Mouse (Mus musculus): Measurements from ENCODE around the gene Ten1. TPM values are rescaled to one million over a fixed set of nuclear protein-coding genes. Genes with fewer than 3 reads are reported as not detected.

Gene Ten1
- polyA plus RNA-seq, 1 experiment from 2014 or later = 55.6 TPM

DNA sequence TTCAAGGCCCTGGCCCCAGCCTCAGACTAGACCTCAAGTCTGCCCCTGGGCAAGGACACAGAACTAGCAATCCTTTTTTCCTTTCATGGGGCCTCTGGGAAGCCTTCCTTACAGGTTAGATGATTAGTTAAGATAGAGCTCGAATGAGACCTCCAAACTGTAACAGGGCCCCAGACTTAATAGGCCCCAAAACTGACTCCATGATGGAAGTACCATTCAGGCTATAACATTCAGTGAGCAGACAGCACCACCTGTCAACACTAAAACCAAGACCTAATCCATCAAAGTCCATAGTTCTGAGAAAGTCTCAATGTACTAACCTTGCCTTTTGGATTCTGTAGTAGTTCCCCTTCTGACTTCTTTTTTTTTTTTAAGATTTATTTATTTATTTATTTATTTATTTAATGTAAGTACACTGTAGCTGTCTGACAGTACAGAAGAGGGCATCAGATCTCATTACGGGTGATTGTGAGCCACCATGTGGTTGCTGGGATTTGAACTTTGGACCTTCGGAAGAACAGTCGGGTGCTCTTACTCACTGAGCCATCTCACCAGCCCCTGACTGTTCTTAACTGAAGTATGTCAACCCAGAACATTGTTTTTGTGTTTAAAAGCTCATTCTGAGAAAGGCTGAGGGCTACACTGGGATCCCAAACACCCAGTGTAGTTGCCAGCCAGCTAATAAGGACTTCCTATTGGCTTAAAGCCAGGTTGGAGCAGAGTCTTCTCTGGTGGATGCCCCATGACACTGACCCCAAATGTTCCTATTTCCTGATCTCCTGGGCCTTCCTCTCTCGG lies 28.5 kb upstream of the Ten1 start:
- H3K4me2 ChIP-seq = no peak overlapping the region
- H3K9me3 ChIP-seq (ENCODE audit: control insufficient read depth, low read length) = no peaks in the 10 kb centered on the region
- H3K36me3 ChIP-seq (ENCODE audit: control insufficient read depth, insufficient read depth, low read length) = peaks cover 4% of the 10 kb centered on the region; the same call in 1 of the 2 replicates
- no peak overlapping the region for H3K9ac ChIP-seq (ENCODE audit: low read length)
- ATAC-seq (ENCODE audit: low FRiP score) (no peak), DNase-seq (ENCODE audit: low spot score, missing footprints) (peak; percentile 81)
- peaks cover 12% of the 10 kb centered on the region; the same call in 1 of the 2 replicates for H3K4me1 ChIP-seq (ENCODE audit: control insufficient read depth, insufficient read depth, low read length)
- no peaks in the 10 kb centered on the region for H3K27me3 ChIP-seq (ENCODE audit: control insufficient read depth, insufficient read depth, low read length)
- H3K27ac ChIP-seq (ENCODE audit: low read depth, low read length) = no peak overlapping the region
- WGBS = 86% methylated on average over 5 of the region's 5 CpGs
- H3K4me3 ChIP-seq (ENCODE audit: low read depth, low read length) = no peak overlapping the region

DNA sequence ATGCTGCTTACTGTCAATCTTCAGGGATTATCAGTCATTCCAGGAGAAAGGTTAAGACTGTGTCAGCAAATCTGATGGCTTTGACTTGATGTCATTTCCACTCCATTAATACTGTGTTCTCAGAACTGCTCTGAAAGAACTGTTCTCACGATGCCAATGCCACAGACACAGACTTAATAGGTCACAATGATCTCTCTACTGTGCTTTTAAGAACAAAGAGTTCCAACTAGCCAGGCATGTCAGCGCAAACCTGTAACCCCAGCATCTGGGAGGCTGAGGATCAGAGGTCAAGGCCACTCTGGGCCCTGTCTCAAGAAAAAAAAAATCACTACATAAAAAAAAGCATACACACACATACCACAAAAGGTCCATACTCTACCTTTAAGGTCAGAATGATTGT lies 26.7 kb upstream of the Ten1 start:
- H3K4me3 ChIP-seq (ENCODE audit: low read depth, low read length) = no peak overlapping the region
- H3K27ac ChIP-seq (ENCODE audit: low read depth, low read length) = no peak overlapping the region
- no peak overlapping the region for H3K9ac ChIP-seq (ENCODE audit: low read length)
- no peaks in the 10 kb centered on the region for H3K27me3 ChIP-seq (ENCODE audit: control insufficient read depth, insufficient read depth, low read length)
- DNase-seq (ENCODE audit: low spot score, missing footprints) = peak; percentile 49
- H3K4me1 ChIP-seq (ENCODE audit: control insufficient read depth, insufficient read depth, low read length) = peaks cover 8% of the 10 kb centered on the region; the same call in 1 of the 2 replicates
- no peak for ATAC-seq (ENCODE audit: low FRiP score)
- WGBS = 89% methylated on average over 2 of the region's 2 CpGs
- no peaks in the 10 kb centered on the region for H3K9me3 ChIP-seq (ENCODE audit: control insufficient read depth, low read length)
- H3K4me2 ChIP-seq = no peak overlapping the region
- H3K36me3 ChIP-seq (ENCODE audit: control insufficient read depth, insufficient read depth, low read length) = peaks cover 4% of the 10 kb centered on the region; the same call in 1 of the 2 replicates

GRCm38 (mm10) chr11:116174775-116175448 lies 23.7 kb upstream of the Ten1 start:
- Histone ChIP-seq H3K4me3 (ENCODE audit: low read depth, low read length) (no peak overlapping the region), H3K9me3 (ENCODE audit: control insufficient read depth, low read length) (no peaks in the 10 kb centered on the region), H3K27me3 (ENCODE audit: control insufficient read depth, insufficient read depth, low read length) (no peaks in the 10 kb centered on the region), H3K27ac (ENCODE audit: low read depth, low read length) (no peak overlapping the region), H3K4me2 (no peak overlapping the region), H3K36me3 (ENCODE audit: control insufficient read depth, insufficient read depth, low read length) (peaks cover 4% of the 10 kb centered on the region; the same call in 1 of the 2 replicates), H3K4me1 (ENCODE audit: control insufficient read depth, insufficient read depth, low read length) (no peaks in the 10 kb centered on the region), H3K9ac (ENCODE audit: low read length) (no peak overlapping the region)
- ATAC-seq (ENCODE audit: low FRiP score) (no peak), DNase-seq (ENCODE audit: low spot score, missing footprints) (no peak)
- WGBS = 90% methylated on average over 22 of the region's 22 CpGs

- WGBS = 85% methylated on average over 7 of the region's 7 CpGs
- DNase-seq (ENCODE audit: low spot score, missing footprints) = no peak
These were observed 22.6 kb upstream of the Ten1 start for GRCm38 (mm10) chr11:116176010-116176409.

DNA sequence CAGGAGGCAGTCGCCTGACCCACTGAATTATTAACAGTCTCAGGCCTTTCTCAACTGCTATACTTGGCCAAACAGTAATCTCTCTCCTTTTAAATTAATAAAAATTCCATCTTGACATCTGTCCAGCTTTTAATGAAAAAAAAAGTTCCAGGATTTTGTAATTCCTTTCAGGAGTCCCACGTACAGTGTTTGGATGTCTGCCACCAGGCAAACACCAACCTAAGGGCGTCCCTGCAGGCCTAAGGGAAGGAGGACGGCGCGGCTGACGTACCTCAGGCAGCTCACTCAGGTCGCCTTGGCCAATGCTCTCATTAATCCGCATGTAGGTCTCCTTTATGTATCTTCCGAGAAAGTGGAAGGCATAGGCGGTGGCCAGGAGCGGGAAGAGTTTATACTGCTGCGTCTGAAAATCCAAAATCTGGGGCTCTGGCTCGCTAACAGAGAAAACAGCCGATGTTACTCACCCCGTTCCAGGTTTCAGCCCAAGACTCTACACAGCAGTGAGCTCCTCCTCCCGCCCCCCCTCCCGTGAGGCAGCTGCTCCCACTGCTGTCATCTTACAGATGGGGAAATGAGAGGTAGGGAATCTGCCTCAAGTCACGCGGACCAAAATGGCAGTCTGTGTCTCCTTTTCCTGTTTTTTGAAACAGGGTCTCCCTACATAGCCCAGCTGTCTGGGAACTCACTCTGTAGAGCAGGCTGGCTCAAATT lies 20.1 kb upstream of the Ten1 start:
- Histone ChIP-seq H3K4me1 (ENCODE audit: control insufficient read depth, insufficient read depth, low read length) (no peaks in the 10 kb centered on the region), H3K9ac (ENCODE audit: low read length) (no peak overlapping the region), H3K27me3 (ENCODE audit: control insufficient read depth, insufficient read depth, low read length) (no peaks in the 10 kb centered on the region), H3K4me3 (ENCODE audit: low read depth, low read length) (no peak overlapping the region), H3K9me3 (ENCODE audit: control insufficient read depth, low read length) (no peaks in the 10 kb centered on the region), H3K36me3 (ENCODE audit: control insufficient read depth, insufficient read depth, low read length) (peaks cover 4% of the 10 kb centered on the region; the same call in 1 of the 2 replicates), H3K27ac (ENCODE audit: low read depth, low read length) (no peak overlapping the region), H3K4me2 (no peak overlapping the region)
- ATAC-seq (ENCODE audit: low FRiP score) = no peak
- WGBS = 93% methylated on average over 20 of the region's 20 CpGs
- no peak for DNase-seq (ENCODE audit: low spot score, missing footprints)

More at GRCm38 (mm10) chr11:116176010-116176409, 22.6 kb upstream of the Ten1 start:
- H3K4me1 ChIP-seq (ENCODE audit: control insufficient read depth, insufficient read depth, low read length) = no peaks in the 10 kb centered on the region
- H3K36me3 ChIP-seq (ENCODE audit: control insufficient read depth, insufficient read depth, low read length) = peaks cover 4% of the 10 kb centered on the region; the same call in 1 of the 2 replicates
- H3K27me3 ChIP-seq (ENCODE audit: control insufficient read depth, insufficient read depth, low read length) = no peaks in the 10 kb centered on the region
- no peak overlapping the region for H3K4me3 ChIP-seq (ENCODE audit: low read depth, low read length)
- H3K9me3 ChIP-seq (ENCODE audit: control insufficient read depth, low read length) = no peaks in the 10 kb centered on the region
- no peak overlapping the region for H3K9ac ChIP-seq (ENCODE audit: low read length)
- H3K27ac ChIP-seq (ENCODE audit: low read depth, low read length) = no peak overlapping the region
- no peak for ATAC-seq (ENCODE audit: low FRiP score)
- H3K4me2 ChIP-seq = no peak overlapping the region

GRCm38 (mm10) chr11:116185836-116186235 lies 12.8 kb upstream of the Ten1 start:
- 0 out of 2 replicates have a peak, but pooled peaks cover 2% of the 10 kb centered on the region for H3K36me3 ChIP-seq (ENCODE audit: control insufficient read depth, insufficient read depth, low read length)
- no peak overlapping the region for H3K9ac ChIP-seq (ENCODE audit: low read length)
- H3K4me3 ChIP-seq (ENCODE audit: low read depth, low read length) = no peak overlapping the region
- no peaks in the 10 kb centered on the region for H3K27me3 ChIP-seq (ENCODE audit: control insufficient read depth, insufficient read depth, low read length)
- H3K9me3 ChIP-seq (ENCODE audit: control insufficient read depth, low read length) = no peaks in the 10 kb centered on the region
- 90% methylated on average over 3 of the region's 3 CpGs for WGBS
- H3K4me2 ChIP-seq = no peak overlapping the region
- DNase-seq (ENCODE audit: low spot score, missing footprints) (no peak), ATAC-seq (ENCODE audit: low FRiP score) (no peak)
- no peaks in the 10 kb centered on the region for H3K4me1 ChIP-seq (ENCODE audit: control insufficient read depth, insufficient read depth, low read length)
- no peak overlapping the region for H3K27ac ChIP-seq (ENCODE audit: low read depth, low read length)

- Histone ChIP-seq H3K27ac (ENCODE audit: low read depth, low read length) (no peak overlapping the region), H3K4me3 (ENCODE audit: low read depth, low read length) (no peak overlapping the region), H3K9me3 (ENCODE audit: control insufficient read depth, low read length) (no peaks in the 10 kb centered on the region), H3K27me3 (ENCODE audit: control insufficient read depth, insufficient read depth, low read length) (no peaks in the 10 kb centered on the region), H3K4me2 (no peak overlapping the region), H3K4me1 (ENCODE audit: control insufficient read depth, insufficient read depth, low read length) (no peaks in the 10 kb centered on the region), H3K36me3 (ENCODE audit: control insufficient read depth, insufficient read depth, low read length) (0 out of 2 replicates have a peak, but pooled peaks cover 2% of the 10 kb centered on the region), H3K9ac (ENCODE audit: low read length) (no peak overlapping the region)
- ATAC-seq (ENCODE audit: low FRiP score) = no peak
- 89% methylated on average over 11 of the region's 11 CpGs for WGBS
- no peak for DNase-seq (ENCODE audit: low spot score, missing footprints)
These were observed 12.3 kb upstream of the Ten1 start for GRCm38 (mm10) chr11:116186360-116186759.

DNA sequence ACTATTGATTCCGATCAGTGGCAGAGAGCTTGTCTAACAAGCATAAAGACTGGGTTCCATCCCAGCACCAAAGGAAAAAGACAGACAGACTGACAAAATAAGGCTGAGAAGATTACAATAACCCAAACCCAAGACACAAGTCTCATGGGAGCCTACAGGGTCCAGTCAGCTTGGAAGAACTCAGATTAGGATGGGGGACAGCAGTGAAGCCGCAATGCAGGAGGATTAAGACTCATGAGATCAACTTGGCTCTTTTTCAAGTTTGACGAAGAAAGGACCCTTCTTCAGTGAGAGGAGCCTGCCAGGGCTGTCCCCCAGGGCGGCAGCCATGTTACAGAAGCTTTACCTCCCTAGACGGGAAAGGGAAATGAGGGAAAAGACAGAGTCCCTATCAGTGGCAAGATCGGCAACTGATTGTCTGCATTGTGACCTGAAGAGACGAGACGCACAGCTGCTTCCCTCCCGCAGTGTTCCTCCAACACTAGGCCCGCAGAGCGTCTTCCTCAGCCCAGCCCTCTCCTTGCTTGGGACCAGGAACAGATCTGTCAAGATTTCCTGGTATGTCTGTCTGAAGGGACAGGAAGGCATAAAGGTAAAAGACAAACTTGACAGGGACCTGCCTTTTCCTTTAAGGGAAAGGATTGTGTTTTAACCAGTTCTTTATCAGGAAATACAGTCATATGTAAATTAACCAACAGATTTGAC lies 11.3 kb upstream of the Ten1 start:
- Histone ChIP-seq H3K9ac (ENCODE audit: low read length) (no peak overlapping the region), H3K27me3 (ENCODE audit: control insufficient read depth, insufficient read depth, low read length) (no peaks in the 10 kb centered on the region), H3K36me3 (ENCODE audit: control insufficient read depth, insufficient read depth, low read length) (0 out of 2 replicates have a peak, but pooled peaks cover 2% of the 10 kb centered on the region), H3K4me3 (ENCODE audit: low read depth, low read length) (no peak overlapping the region), H3K9me3 (ENCODE audit: control insufficient read depth, low read length) (no peaks in the 10 kb centered on the region), H3K27ac (ENCODE audit: low read depth, low read length) (no peak overlapping the region), H3K4me2 (no peak overlapping the region), H3K4me1 (ENCODE audit: control insufficient read depth, insufficient read depth, low read length) (no peaks in the 10 kb centered on the region)
- WGBS = 42% methylated on average over 11 of the region's 11 CpGs
- ATAC-seq (ENCODE audit: low FRiP score) (no peak), DNase-seq (ENCODE audit: low spot score, missing footprints) (no peak)

All from midbrain, embryonic 11.5 days (tissue).